Mouse (Mus musculus) intestine, embryonic 16.5 days (tissue): ENCODE results near the gene Spata46. TPM values are rescaled to one million over a fixed set of nuclear protein-coding genes. Genes with fewer than 3 reads are reported as not detected.

ENCODE experiments used
- ATAC-seq: fragments of 200-750 bp; cut with Nextera tagmentation; 2 replicates; pipeline ENCODE4 v1.8.0; 2017; ENCODE audit warnings: moderate TSS enrichment, moderate library complexity
- H3K27ac ChIP-seq: fragments of 300-500 bp; sonication (generic); 2 replicates; pipeline ENCODE4 v1.5.1; 2014; ENCODE audit warnings: mild to moderate bottlenecking, low read length
- H3K27me3 ChIP-seq: fragments of 300-500 bp; sonication (generic); replicated peaks from 2 replicates; pipeline ENCODE4 v1.6.1; 2014; ENCODE audit warnings: low read length, control low read depth, mixed read lengths; ENCODE audit not compliant: control insufficient read depth, insufficient read depth
- H3K36me3 ChIP-seq: fragments of 300-500 bp; sonication (generic); 2 replicates; pipeline ENCODE4 v1.6.1; 2014; ENCODE audit warnings: low read length, control low read depth; ENCODE audit not compliant: control insufficient read depth, insufficient read depth
- H3K4me1 ChIP-seq: fragments of 300-500 bp; sonication (generic); 2 replicates; pipeline ENCODE4 v1.6.1; 2014; ENCODE audit warnings: low read length, control low read depth, mixed read lengths; ENCODE audit not compliant: control insufficient read depth, insufficient read depth
- H3K4me2 ChIP-seq: fragments of 300-500 bp; sonication (generic); 2 replicates; pipeline ENCODE4 v1.6.1; 2014; ENCODE audit warnings: low read depth, low read length, control low read depth
- H3K4me3 ChIP-seq: fragments of 300-500 bp; sonication (generic); 2 replicates; pipeline ENCODE4 v1.5.1; 2014; ENCODE audit warnings: mild to moderate bottlenecking, low read length
- H3K9ac ChIP-seq: fragments of 300-500 bp; sonication (generic); 2 replicates; pipeline ENCODE4 v1.6.1; 2014; ENCODE audit warnings: low read depth, low read length
- H3K9me3 ChIP-seq: fragments of 300-500 bp; sonication (generic); 2 replicates; pipeline ENCODE4 v1.6.1; 2016; ENCODE audit warnings: low read length, control low read depth; ENCODE audit not compliant: control insufficient read depth
- WGBS: fragments of 180-500 bp; shearing (Covaris S2); extraction: QIAGEN DNeasy Blood & Tissue Kit; methylation state at CpG from one replicate; pipeline ENCODE4 v1.1.7; 2014; 5-methylcytosine and 5-hydroxymethylcytosine counted together
- polyA plus RNA-seq: library from polyadenylated mRNA; unstranded; fragments of >200 nt; fragmentation: Nextera tagmentation; extraction: Ambion mirVana; gene quantifications from 2 replicates; pipeline ENCODE4 v1.2.1, GENCODE M21; 2015

The Spata46 gene
- polyA plus RNA-seq: 0.80 and 1.0 TPM in 2 replicates

DNA sequence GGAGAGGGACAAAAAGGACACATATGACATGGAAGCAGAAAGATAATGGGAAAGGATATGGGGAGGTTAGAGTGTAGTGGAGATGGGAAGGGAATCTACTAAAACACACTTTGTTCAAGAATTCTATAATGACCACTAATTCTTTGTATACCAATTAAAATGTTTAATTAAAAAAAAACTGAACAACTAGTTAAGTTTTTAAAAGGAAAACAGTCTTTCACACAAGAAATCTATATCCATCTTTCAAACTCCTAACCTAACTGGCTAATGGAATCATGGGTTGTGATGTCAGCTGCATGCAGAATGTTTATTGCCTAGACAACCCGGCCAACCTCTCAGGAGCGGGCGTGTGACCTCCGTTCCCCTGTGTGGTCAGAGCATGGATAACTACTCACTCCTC is at the start of gene Spata46:
Spata46 (plus strand) TSS at position 301 of the 400 bp plus-strand sequence.
- 79% methylated on average over 4 of the region's 4 CpGs for WGBS
- Histone ChIP-seq H3K36me3 (no peaks in the 10 kb centered on the region), H3K27me3 (no peaks in the 10 kb centered on the region), H3K4me1 (no peaks in the 10 kb centered on the region), H3K9me3 (no peaks in the 10 kb centered on the region), H3K9ac (no peak within 1 kb of the TSS), H3K4me3 (no peak within 1 kb of the TSS), H3K27ac (no peak within 1 kb of the TSS), H3K4me2 (no peak within 1 kb of the TSS)
- no peak for ATAC-seq

DNA sequence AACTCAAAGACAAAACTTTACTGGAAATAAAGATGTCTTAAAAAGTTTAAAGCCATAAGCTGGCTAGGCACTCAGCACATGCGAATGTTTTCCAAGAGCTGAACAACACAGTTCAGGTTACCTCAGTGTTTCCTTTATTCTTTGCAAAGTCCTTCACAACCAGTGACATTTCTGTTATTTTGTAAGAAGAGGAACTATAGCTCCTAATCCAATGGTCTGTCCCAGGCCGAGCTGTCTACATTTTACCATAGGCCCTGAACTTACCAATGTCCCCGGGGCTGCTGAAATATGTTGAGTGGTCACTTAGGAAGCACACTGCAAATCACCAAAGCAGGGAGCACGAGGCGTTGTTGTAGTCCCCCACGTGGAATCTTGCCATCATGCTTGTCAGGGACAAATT is 38.3 kb upstream of the Spata46 start:
- no peak for ATAC-seq
- 85% methylated on average over 6 of the region's 6 CpGs for WGBS
- Histone ChIP-seq H3K27ac (no peak overlapping the region), H3K4me2 (no peak overlapping the region), H3K4me1 (no peaks in the 10 kb centered on the region), H3K9me3 (peaks cover 9% of the 10 kb centered on the region), H3K27me3 (no peaks in the 10 kb centered on the region), H3K4me3 (no peak overlapping the region), H3K9ac (no peak overlapping the region), H3K36me3 (no peaks in the 10 kb centered on the region)

DNA sequence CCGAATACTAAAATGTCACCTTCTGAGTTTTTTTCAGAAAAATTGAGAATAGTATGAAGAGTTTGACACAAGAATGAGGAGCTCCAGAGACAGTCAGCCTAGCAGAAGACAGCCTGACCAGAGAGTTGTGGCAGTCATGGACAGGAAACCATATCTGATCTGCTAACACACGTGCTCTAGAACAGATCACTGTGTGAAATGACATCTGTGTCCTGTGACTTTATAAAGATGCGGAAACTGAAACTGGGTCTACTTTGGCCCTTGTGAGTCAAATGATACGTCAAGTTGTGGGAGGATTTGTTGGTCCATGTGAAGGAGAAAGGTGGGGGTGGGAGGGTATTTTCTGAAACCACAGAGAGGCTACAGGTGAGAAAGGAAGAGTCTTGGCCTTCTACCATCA is 37.9 kb upstream of the Spata46 start:
- H3K4me2 ChIP-seq: no peak overlapping the region
- no peaks in the 10 kb centered on the region for H3K4me1 ChIP-seq
- H3K27ac ChIP-seq: no peak overlapping the region
- WGBS: 90% methylated on average over 4 of the region's 4 CpGs
- H3K9ac ChIP-seq: no peak overlapping the region
- H3K27me3 ChIP-seq: no peaks in the 10 kb centered on the region
- H3K9me3 ChIP-seq: peaks cover 11% of the 10 kb centered on the region
- H3K36me3 ChIP-seq: no peaks in the 10 kb centered on the region
- no peak overlapping the region for H3K4me3 ChIP-seq
- no peak for ATAC-seq

DNA sequence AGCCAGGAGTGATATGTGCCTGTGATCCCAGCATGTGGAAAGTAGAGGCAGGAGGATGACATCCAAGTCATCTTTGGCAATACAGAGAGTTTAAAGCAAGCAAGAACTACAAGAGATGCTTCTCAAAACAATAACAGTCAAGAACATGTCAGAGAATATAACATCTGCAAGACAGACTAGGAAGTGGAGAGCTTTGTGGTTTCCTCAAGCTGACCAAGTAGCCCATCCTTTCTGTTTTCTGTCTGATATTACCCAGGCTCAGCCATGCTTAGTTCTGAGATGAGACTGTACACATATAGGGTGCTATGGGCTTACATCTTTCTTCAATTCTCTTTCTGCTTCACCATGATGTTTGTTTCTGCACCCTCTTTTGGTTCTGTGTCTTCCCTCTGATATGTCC is 35.4 kb upstream of the Spata46 start:
- no peak for ATAC-seq
- no peak overlapping the region for H3K4me2 ChIP-seq
- no peak overlapping the region for H3K9ac ChIP-seq

DNA sequence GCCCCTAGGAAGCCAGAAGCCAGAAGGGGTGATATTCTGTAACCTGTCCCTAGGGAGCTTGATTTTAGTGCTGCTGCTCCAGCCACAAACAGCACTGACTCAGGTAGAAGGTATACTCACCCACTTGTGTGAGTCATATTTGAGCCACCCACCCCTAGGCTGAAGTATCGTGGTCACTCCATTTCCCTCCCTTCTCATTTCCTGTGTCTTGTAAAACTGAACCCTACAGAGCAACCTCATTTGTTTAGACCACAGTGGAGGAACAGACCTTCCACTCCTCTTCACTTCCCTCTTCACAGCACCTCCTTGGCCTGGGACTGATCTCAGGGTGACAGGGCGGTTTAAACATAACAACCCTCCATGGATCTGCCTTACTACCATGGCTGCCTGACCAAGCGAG is 31.6 kb upstream of the Spata46 start, which contains the start of gene Sh2d1b1:
Sh2d1b1 (plus strand) TSS at position 305 of the 400 bp plus-strand sequence.
- Histone ChIP-seq H3K36me3 (no peaks in the 10 kb centered on the region), H3K27me3 (no peaks in the 10 kb centered on the region), H3K9me3 (0 out of 2 replicates have a peak, but pooled peaks cover 4% of the 10 kb centered on the region), H3K9ac (no peak within 1 kb of the TSS), H3K4me1 (no peaks in the 10 kb centered on the region), H3K27ac (no peak within 1 kb of the TSS), H3K4me3 (no peak within 1 kb of the TSS), H3K4me2 (no peak within 1 kb of the TSS)
- WGBS: 67% methylated on average over 2 of the region's 3 CpGs
- ATAC-seq: no peak

More for the DNA sequence above, 35.4 kb upstream of the Spata46 start:
- Histone ChIP-seq H3K27me3 (no peaks in the 10 kb centered on the region), H3K9me3 (0 out of 2 replicates have a peak, but pooled peaks cover 4% of the 10 kb centered on the region), H3K4me1 (no peaks in the 10 kb centered on the region), H3K36me3 (no peaks in the 10 kb centered on the region), H3K27ac (no peak overlapping the region), H3K4me3 (no peak overlapping the region)

DNA sequence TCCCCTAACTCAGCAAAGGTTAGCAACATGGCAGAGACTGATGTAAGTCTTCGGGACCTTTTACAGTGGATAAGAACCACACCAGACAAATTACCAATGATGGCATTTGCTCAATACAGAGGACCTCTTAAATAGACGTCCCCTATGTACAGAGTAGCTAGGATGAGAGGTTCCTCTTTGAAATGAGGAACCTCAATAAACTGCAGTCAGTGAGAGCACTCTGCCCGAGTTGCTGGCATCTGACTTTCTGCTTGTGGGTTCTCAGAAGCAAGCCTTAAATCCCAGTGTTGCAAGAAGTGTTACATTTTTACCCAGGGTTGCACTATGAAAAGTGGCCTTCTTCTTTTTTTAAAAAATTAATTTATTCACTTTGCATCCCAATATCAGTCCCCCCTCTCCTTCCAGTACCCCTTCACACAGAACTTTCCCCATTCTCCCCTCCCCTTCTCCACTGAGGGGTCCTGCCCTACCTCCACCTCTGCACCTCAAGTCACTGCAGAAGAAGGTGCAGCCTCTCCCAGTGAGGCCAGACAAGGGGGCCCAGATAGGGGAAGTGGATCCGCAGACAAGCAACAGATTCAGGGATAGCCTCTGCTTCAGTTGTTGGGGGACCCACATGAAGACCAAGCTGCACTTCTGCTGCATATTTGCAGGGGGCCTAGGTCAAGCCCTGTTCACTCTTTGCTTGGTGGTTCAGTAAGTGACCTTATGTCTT is 26.0 kb upstream of the Spata46 start:
- no peak overlapping the region for H3K27ac ChIP-seq
- no peaks in the 10 kb centered on the region for H3K4me1 ChIP-seq
- 71% methylated on average over 4 of the region's 4 CpGs for WGBS
- ATAC-seq: no peak
- H3K4me3 ChIP-seq: no peak overlapping the region
- H3K27me3 ChIP-seq: no peaks in the 10 kb centered on the region
- H3K36me3 ChIP-seq: no peaks in the 10 kb centered on the region
- H3K9ac ChIP-seq: no peak overlapping the region
- no peaks in the 10 kb centered on the region for H3K9me3 ChIP-seq
- H3K4me2 ChIP-seq: no peak overlapping the region

DNA sequence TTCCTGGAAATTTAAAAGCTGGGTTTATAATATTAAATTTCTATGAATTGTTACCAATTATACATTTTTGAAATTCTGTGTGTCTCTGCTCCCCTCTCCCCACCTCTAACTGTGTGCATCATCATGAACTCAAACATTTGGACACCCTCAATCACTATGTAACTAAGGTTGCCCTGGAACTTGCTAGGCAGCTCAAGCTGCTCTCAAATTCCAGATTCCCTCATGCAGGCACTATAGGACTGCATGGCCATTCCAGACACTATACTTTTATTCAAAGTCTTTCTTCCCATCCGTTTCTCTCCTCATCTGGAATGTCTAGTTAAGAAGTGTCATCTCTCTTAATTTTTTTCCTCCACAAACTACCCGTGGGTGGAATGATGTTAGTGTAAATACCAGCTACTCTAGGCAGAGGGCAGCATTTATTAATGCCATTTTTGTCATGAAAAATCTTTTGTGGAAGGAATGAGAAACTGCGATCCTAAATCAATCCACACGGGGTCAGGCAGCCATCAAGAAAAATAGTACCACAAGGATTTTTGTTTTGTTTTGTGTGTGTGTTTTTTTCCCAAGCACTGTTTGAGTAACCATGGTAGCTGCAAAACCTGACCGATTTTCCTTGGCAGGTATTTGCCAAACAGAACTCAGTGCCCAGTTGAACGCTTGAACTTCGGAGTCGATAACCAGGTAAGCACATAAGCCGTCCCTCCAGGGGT is 16.2 kb upstream of the Spata46 start:
- no peaks in the 10 kb centered on the region for H3K4me1 ChIP-seq
- 37% methylated on average over 9 of the region's 9 CpGs for WGBS
- no peak for ATAC-seq
- H3K27me3 ChIP-seq: no peaks in the 10 kb centered on the region
- H3K9me3 ChIP-seq: no peaks in the 10 kb centered on the region
- 0 out of 2 replicates have a peak overlapping the region, but pooled peaks have one; percentile 16 for H3K9ac ChIP-seq
- H3K4me2 ChIP-seq: no peak overlapping the region
- H3K27ac ChIP-seq: no peak overlapping the region
- H3K36me3 ChIP-seq: no peaks in the 10 kb centered on the region
- H3K4me3 ChIP-seq: no peak overlapping the region

DNA sequence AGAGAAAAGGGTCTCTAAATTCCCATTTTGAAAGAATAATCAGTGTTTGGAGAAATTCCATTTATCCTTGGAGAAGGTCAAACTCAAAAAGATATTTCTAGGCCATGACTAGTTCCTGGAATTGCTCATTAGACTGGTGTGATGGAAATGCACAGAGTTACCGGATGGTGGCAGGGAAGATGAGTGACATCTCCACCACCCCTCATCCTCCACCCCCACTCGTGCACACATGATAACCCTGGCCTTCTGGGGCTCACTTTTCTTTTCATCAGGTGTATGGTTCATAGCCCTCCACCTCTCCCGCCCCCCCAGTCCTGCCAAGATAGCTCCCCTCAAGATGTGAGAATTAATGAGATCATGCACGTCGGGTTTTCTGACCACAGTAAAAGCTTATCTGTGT is 15.3 kb upstream of the Spata46 start:
- no peak for ATAC-seq
- no peaks in the 10 kb centered on the region for H3K4me1 ChIP-seq
- H3K27ac ChIP-seq: no peak overlapping the region

DNA sequence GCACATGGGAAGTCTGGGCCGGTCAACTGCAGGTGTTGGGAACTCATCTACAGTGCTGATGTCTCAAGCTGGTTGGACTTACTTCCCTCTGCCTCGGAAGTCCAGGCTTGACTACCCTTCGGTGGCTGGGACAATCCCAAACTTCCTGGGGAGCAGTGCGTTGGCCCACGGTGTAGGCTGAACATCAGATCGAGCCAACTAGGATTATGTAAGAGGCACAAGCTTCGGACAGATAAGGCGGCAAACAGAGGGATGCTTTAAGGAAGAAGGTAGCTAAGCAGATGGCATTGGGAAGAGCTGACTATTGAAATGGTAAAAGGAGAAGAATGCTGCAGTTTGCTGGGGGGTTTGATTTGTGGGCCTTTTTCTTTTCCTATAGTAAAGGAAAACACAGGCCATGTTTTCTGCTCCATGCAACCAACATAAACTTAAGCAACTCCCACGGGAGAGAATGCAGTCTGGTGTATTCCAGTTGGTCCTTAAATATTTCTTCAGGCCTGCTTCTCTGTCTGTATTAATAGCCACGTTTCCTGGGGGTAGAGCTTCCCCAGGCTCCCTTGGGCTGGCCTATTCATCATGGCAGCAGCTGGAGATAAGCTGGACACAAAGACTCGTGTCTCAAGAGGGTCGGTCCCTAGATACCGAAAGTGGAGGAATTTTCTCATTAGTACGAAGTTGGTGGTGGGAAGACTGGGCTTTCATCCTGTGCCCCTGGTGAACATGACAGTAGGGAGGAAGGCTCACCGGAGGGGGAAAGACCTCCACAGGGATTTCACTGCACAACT is 13.6 kb upstream of the Spata46 start:
- Histone ChIP-seq H3K4me2 (no peak overlapping the region), H3K4me3 (no peak overlapping the region), H3K4me1 (no peaks in the 10 kb centered on the region), H3K9me3 (no peaks in the 10 kb centered on the region), H3K9ac (no peak overlapping the region), H3K27ac (no peak overlapping the region), H3K36me3 (no peaks in the 10 kb centered on the region), H3K27me3 (no peaks in the 10 kb centered on the region)
- WGBS: 69% methylated on average over 15 of the region's 15 CpGs
- no peak for ATAC-seq

More for the DNA sequence above, 15.3 kb upstream of the Spata46 start:
- Histone ChIP-seq H3K9me3 (no peaks in the 10 kb centered on the region), H3K36me3 (no peaks in the 10 kb centered on the region), H3K27me3 (no peaks in the 10 kb centered on the region), H3K9ac (no peak overlapping the region), H3K4me3 (no peak overlapping the region), H3K4me2 (no peak overlapping the region)
- WGBS: 80% methylated on average over 5 of the region's 5 CpGs
